Mouse (Mus musculus) liver, embryonic 12.5 days (tissue): ENCODE results near the gene Esrrg. TPM values are rescaled to one million over a fixed set of nuclear protein-coding genes. Genes with fewer than 3 reads are reported as not detected.

Experiments
- ATAC-seq: fragments of 200-750 bp; cut with Nextera tagmentation; 2 replicates; pipeline ENCODE4 v1.8.0; 2017; ENCODE audit warnings: moderate number of reproducible peaks, mild to moderate bottlenecking, moderate library complexity
- H3K27ac ChIP-seq: fragments of 300-500 bp; sonication (generic); 2 replicates; pipeline ENCODE4 v1.5.1; 2016; ENCODE audit warnings: mild to moderate bottlenecking
- H3K27me3 ChIP-seq: fragments of 300-500 bp; sonication (generic); replicated peaks from 2 replicates; pipeline ENCODE4 v1.6.1; 2016; ENCODE audit warnings: mild to moderate bottlenecking, moderate library complexity
- H3K36me3 ChIP-seq: fragments of 300-500 bp; sonication (generic); 2 replicates; pipeline ENCODE4 v1.6.1; 2016; ENCODE audit warnings: mild to moderate bottlenecking, moderate library complexity
- H3K4me1 ChIP-seq: fragments of 300-500 bp; sonication (generic); 2 replicates; pipeline ENCODE4 v1.6.1; 2016
- H3K4me2 ChIP-seq: fragments of 300-500 bp; sonication (generic); 2 replicates; pipeline ENCODE4 v1.6.1; 2016; ENCODE audit warnings: mild to moderate bottlenecking, moderate library complexity
- H3K4me3 ChIP-seq: fragments of 300-500 bp; sonication (generic); 2 replicates; pipeline ENCODE4 v1.5.1; 2016; ENCODE audit warnings: mild to moderate bottlenecking, moderate library complexity
- H3K9ac ChIP-seq: fragments of 300-500 bp; sonication (generic); 2 replicates; pipeline ENCODE4 v1.6.1; 2016; ENCODE audit warnings: mild to moderate bottlenecking, moderate library complexity
- H3K9me3 ChIP-seq: fragments of 300-500 bp; sonication (generic); replicated peaks from 2 replicates; pipeline ENCODE4 v1.6.1; 2016; ENCODE audit warnings: mild to moderate bottlenecking, moderate library complexity
- WGBS: fragments of 180-500 bp; shearing (Covaris S2); methylation state at CpG from one replicate; pipeline ENCODE4 v1.1.7; 2016; ENCODE audit not compliant: insufficient replicate concordance; 5-methylcytosine and 5-hydroxymethylcytosine counted together
- polyA plus RNA-seq: library from polyadenylated mRNA; unstranded; fragments of >200 nt; fragmentation: Nextera tagmentation; extraction: Ambion mirVana; gene quantifications from 2 replicates; pipeline ENCODE4 v1.2.1, GENCODE M21; 2016

The Esrrg gene
- polyA plus RNA-seq, 1 experiment from 2014 or later = 0.25 TPM

GRCm38 (mm10) chr1:188082665-188083640, 474.4 kb downstream of the Esrrg start:
- H3K9ac ChIP-seq = no peak overlapping the region
- ATAC-seq = no peak
- no peaks in the 10 kb centered on the region for H3K36me3 ChIP-seq
- no peaks in the 10 kb centered on the region for H3K4me1 ChIP-seq
- 67% methylated on average over 18 of the region's 18 CpGs for WGBS
- no peak overlapping the region for H3K27ac ChIP-seq
- no peaks in the 10 kb centered on the region for H3K9me3 ChIP-seq
- no peak overlapping the region for H3K4me2 ChIP-seq
- no peaks in the 10 kb centered on the region for H3K27me3 ChIP-seq
- H3K4me3 ChIP-seq = no peak overlapping the region

- no peaks in the 10 kb centered on the region for H3K9me3 ChIP-seq
- no peak for ATAC-seq
- no peaks in the 10 kb centered on the region for H3K36me3 ChIP-seq
- H3K27ac ChIP-seq = no peak overlapping the region
- H3K4me1 ChIP-seq = no peaks in the 10 kb centered on the region
- WGBS = 67% methylated on average over 13 of the region's 13 CpGs
- H3K27me3 ChIP-seq = no peaks in the 10 kb centered on the region
- H3K4me3 ChIP-seq = no peak overlapping the region
- H3K4me2 ChIP-seq = no peak overlapping the region
- no peak overlapping the region for H3K9ac ChIP-seq
Observed at GRCm38 (mm10) chr1:188085116-188085879, 476.7 kb downstream of the Esrrg start.

- H3K4me2 ChIP-seq = no peak overlapping the region
- H3K9me3 ChIP-seq = no peaks in the 10 kb centered on the region
- no peak for ATAC-seq
- 54% methylated on average over 3 of the region's 3 CpGs for WGBS
- H3K9ac ChIP-seq = no peak overlapping the region
- H3K36me3 ChIP-seq = no peaks in the 10 kb centered on the region
- H3K27ac ChIP-seq = no peak overlapping the region
- H3K27me3 ChIP-seq = no peaks in the 10 kb centered on the region
- no peaks in the 10 kb centered on the region for H3K4me1 ChIP-seq
- no peak overlapping the region for H3K4me3 ChIP-seq
Observed at GRCm38 (mm10) chr1:188093724-188094123, 485.1 kb downstream of the Esrrg start.

- WGBS = 56% methylated on average over 7 of the region's 7 CpGs
- H3K27me3 ChIP-seq = no peaks in the 10 kb centered on the region
- H3K4me1 ChIP-seq = no peaks in the 10 kb centered on the region
- H3K4me3 ChIP-seq = no peak overlapping the region
- H3K9me3 ChIP-seq = no peaks in the 10 kb centered on the region
- no peak for ATAC-seq
- H3K27ac ChIP-seq = no peak overlapping the region
- no peak overlapping the region for H3K9ac ChIP-seq
- no peaks in the 10 kb centered on the region for H3K36me3 ChIP-seq
- H3K4me2 ChIP-seq = no peak overlapping the region
Observed at GRCm38 (mm10) chr1:188101832-188102231, 493.2 kb downstream of the Esrrg start.

GRCm38 (mm10) chr1:188103179-188103578, 494.6 kb downstream of the Esrrg start:
- no peak overlapping the region for H3K4me2 ChIP-seq
- H3K27me3 ChIP-seq = no peaks in the 10 kb centered on the region
- no peak overlapping the region for H3K9ac ChIP-seq
- ATAC-seq = no peak
- H3K4me3 ChIP-seq = no peak overlapping the region
- H3K27ac ChIP-seq = no peak overlapping the region
- H3K9me3 ChIP-seq = no peaks in the 10 kb centered on the region
- 0 out of 2 replicates have a peak, but pooled peaks cover 5% of the 10 kb centered on the region for H3K4me1 ChIP-seq
- 37% methylated on average over 3 of the region's 3 CpGs for WGBS
- no peaks in the 10 kb centered on the region for H3K36me3 ChIP-seq

GRCm38 (mm10) chr1:188105516-188105915, 496.9 kb downstream of the Esrrg start:
- H3K9me3 ChIP-seq = no peaks in the 10 kb centered on the region
- no peak for ATAC-seq
- no peaks in the 10 kb centered on the region for H3K27me3 ChIP-seq
- no peaks in the 10 kb centered on the region for H3K36me3 ChIP-seq
- WGBS = 70% methylated on average over 4 of the region's 4 CpGs
- no peak overlapping the region for H3K4me2 ChIP-seq
- no peak overlapping the region for H3K9ac ChIP-seq
- no peak overlapping the region for H3K27ac ChIP-seq
- H3K4me1 ChIP-seq = 0 out of 2 replicates have a peak, but pooled peaks cover 5% of the 10 kb centered on the region
- H3K4me3 ChIP-seq = no peak overlapping the region

- 0 out of 2 replicates have a peak, but pooled peaks cover 5% of the 10 kb centered on the region for H3K4me1 ChIP-seq
- no peak overlapping the region for H3K9ac ChIP-seq
- H3K36me3 ChIP-seq = no peaks in the 10 kb centered on the region
- ATAC-seq = peak; percentile 70; the same call in 1 of the 2 replicates
- no peaks in the 10 kb centered on the region for H3K27me3 ChIP-seq
- no peak overlapping the region for H3K4me3 ChIP-seq
- H3K4me2 ChIP-seq = no peak overlapping the region
- no peak overlapping the region for H3K27ac ChIP-seq
- H3K9me3 ChIP-seq = no peaks in the 10 kb centered on the region
- 14% methylated on average over 6 of the region's 6 CpGs for WGBS
Observed at GRCm38 (mm10) chr1:188107946-188108345, 499.4 kb downstream of the Esrrg start.

GRCm38 (mm10) chr1:188111552-188111951, 503.0 kb downstream of the Esrrg start:
- Histone ChIP-seq H3K9ac (no peak overlapping the region), H3K27me3 (no peaks in the 10 kb centered on the region), H3K36me3 (no peaks in the 10 kb centered on the region), H3K4me1 (0 out of 2 replicates have a peak, but pooled peaks cover 5% of the 10 kb centered on the region), H3K9me3 (no peaks in the 10 kb centered on the region), H3K4me2 (no peak overlapping the region), H3K27ac (no peak overlapping the region), H3K4me3 (no peak overlapping the region)
- ATAC-seq = no peak
- WGBS = 41% methylated on average over 3 of the region's 3 CpGs

- ATAC-seq = no peak
- Histone ChIP-seq H3K36me3 (no peaks in the 10 kb centered on the region), H3K4me3 (no peak overlapping the region), H3K27me3 (no peaks in the 10 kb centered on the region), H3K4me1 (no peaks in the 10 kb centered on the region), H3K9ac (no peak overlapping the region), H3K4me2 (no peak overlapping the region), H3K9me3 (no peaks in the 10 kb centered on the region), H3K27ac (no peak overlapping the region)
- WGBS = 33% methylated on average over 3 of the region's 3 CpGs
Observed at GRCm38 (mm10) chr1:188113240-188113639, 504.6 kb downstream of the Esrrg start.

- no peaks in the 10 kb centered on the region for H3K36me3 ChIP-seq
- H3K4me2 ChIP-seq = no peak overlapping the region
- H3K4me3 ChIP-seq = no peak overlapping the region
- no peaks in the 10 kb centered on the region for H3K9me3 ChIP-seq
- H3K9ac ChIP-seq = no peak overlapping the region
- H3K27ac ChIP-seq = no peak overlapping the region
- no peak for ATAC-seq
- WGBS = 43% methylated on average over 3 of the region's 3 CpGs
- no peaks in the 10 kb centered on the region for H3K4me1 ChIP-seq
- no peaks in the 10 kb centered on the region for H3K27me3 ChIP-seq
Observed at GRCm38 (mm10) chr1:188118125-188118524, 509.5 kb downstream of the Esrrg start.

- no peak for ATAC-seq
- H3K4me2 ChIP-seq = no peak overlapping the region
- 70% methylated on average over 8 of the region's 8 CpGs for WGBS
- no peaks in the 10 kb centered on the region for H3K27me3 ChIP-seq
- H3K27ac ChIP-seq = no peak overlapping the region
- H3K36me3 ChIP-seq = no peaks in the 10 kb centered on the region
- H3K9me3 ChIP-seq = no peaks in the 10 kb centered on the region
- no peak overlapping the region for H3K9ac ChIP-seq
- no peaks in the 10 kb centered on the region for H3K4me1 ChIP-seq
- H3K4me3 ChIP-seq = no peak overlapping the region
Observed at GRCm38 (mm10) chr1:188119806-188120205, 511.2 kb downstream of the Esrrg start.

- Histone ChIP-seq H3K9ac (no peak overlapping the region), H3K27me3 (no peaks in the 10 kb centered on the region), H3K4me2 (no peak overlapping the region), H3K36me3 (no peaks in the 10 kb centered on the region), H3K9me3 (no peaks in the 10 kb centered on the region), H3K4me1 (no peaks in the 10 kb centered on the region), H3K27ac (no peak overlapping the region), H3K4me3 (no peak overlapping the region)
- 65% methylated on average over 6 of the region's 6 CpGs for WGBS
- ATAC-seq = no peak
Observed at GRCm38 (mm10) chr1:188125521-188126021, 517.0 kb downstream of the Esrrg start.
